Mouse (Mus musculus): ENCODE data around the gene Supt3.

DNA sequence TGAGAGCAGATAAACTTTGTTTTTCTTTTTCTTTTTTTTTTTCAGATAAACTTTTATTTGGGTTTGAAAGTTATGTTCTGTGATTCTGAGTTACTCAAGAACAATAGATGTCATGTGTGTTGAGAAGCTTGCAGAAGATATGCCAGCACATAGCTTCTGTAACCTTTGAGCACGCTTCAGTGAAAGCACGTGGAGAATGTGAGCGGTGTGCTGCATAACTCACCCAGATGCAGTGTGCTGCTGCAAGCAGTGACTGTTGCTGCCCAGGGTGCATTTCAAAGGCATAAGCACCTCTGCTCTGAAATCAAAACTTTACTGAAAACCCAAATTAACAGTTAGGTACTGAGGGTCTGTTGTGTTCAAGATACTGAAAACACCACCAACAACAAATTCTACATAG, 251.5 kb downstream of the Supt3 start:
- no peak for TF ChIP-seq GATA1 (IDR thresholded peaks at IDR 0.05; ENCODE audit: borderline replicate concordance, low read length)
- TF ChIP-seq FLI1 (IDR thresholded peaks at IDR 0.05; ENCODE audit: low read length) = no peak
